Mouse (Mus musculus): Measurements from ENCODE around the gene Tcp10a.
"Not testable (repeated sequence)": the region's sequence is repeated elsewhere in the genome, so short reads cannot be mapped to it uniquely, and the experiment has no call there.

Gene Tcp10a

DNA sequence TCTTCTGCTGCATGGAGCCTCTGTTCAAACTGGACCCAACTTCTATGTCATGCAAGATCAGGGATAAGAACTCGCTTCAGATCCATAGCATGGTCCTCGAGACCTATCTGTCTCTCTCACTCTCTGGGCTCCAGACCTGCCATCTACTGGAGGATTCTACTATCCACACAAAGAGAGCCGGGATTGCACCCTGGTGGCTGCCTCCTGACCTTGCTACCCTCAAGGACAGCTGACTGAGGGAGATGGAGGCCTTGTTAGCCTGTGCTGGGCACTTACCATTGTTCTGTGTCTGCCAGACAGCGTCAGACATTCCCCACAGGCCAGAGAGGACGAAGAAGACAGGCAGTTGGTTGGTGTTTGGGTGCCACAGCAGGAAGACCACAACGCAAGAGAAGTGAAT is 45.0 kb downstream of the Tcp10a start:
- not testable (repeated sequence) for DNase-seq

DNA sequence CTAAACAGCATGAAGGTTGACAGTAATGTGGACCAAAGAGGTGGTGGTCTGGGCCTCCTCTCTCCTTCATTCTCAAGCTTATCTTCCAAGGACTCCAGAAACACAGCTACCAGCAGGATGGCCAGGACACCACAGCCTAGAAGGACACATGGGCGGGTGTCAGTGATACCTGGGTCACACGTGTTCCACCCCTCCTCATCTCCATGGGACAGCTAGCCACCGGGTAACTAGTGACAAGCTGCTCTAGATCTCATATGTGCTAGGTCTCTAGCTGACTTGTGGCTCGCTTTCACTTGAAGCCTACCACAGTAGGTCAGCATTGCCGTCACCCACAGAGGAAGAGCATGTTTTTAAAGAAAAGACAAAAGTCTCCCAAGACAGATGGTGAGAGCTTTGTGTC is 47.4 kb downstream of the Tcp10a start, which contains the start of gene Gm49630:
Gene Gm49630 (minus strand): TSS at position 101 of the 400 bp plus-strand sequence.
- DNase-seq: not testable (repeated sequence)

DNA sequence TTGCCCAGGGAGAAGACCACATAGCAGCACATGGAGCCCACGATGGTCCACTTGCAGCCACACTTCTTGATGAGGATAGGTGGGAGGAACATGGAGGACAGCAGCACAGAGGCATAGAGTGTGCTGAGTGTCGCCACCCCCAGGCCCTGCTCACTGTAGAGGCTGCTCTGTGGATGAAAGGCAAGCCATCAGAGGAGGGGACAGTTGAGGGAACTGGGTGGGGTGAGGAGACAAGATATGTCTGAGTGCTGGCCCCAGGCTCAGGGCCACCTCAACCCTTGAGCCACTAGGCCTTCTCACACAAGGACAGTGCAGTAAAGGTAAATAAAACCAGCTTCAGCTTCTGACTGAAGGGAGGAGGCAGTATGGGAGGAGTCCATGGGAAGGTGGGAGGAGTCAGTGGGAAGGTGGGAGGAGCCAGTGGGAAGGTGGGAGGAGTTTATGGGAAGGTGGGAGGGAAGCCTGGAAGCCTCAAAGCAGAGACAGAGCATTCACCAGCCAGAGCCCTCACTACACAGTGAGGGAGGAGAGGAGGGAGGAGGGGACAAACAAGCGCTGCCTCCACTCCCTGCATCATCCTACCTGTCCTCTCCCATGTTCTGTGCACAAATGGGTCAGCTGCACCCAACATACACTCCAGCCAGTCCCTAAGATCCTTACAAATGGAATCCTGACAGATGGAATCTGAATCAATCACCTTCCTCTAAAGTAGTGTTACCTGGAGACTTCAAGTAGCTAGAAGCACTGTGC is 52.7 kb downstream of the Tcp10a start:
- not testable (repeated sequence) for DNase-seq

DNA sequence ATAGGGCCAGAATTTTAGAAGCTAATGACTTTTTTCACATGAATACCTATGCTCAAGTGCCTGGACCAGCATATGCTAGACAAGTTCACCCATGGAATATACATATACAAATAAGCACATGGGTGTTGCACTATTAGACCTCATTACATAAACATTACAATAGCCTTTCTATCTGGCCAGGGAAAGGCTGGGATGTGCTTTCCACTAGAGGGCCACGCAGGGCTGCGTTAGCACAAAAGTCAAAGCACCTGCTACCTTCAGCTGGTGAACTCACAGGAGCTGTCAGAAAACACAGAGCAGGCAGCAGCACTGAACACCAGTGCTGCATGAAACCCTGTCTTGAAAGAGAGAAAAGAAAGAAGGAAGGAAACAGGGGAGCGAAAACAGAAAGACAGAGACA is 53.5 kb downstream of the Tcp10a start:
- not testable (repeated sequence) for DNase-seq

DNA sequence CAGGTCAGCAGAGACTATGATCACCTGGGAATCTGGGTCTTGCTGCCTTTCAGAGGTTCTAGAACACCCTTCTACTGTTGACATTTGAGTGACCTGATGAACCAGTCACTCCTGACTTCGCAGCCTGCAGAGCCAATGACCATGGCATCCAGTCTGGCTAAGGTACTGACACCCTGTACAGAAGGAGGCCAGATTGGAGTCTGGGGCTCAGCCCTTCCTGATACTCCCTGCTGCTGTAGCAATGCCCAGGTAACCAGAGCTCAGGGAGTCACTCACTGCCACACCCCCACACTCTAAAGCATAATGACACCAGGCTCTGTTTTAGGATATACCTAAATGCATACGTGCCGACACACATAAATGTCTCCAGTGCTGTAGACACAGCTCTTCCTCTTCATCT is 58.3 kb downstream of the Tcp10a start:
- DNase-seq: not testable (repeated sequence)

DNA sequence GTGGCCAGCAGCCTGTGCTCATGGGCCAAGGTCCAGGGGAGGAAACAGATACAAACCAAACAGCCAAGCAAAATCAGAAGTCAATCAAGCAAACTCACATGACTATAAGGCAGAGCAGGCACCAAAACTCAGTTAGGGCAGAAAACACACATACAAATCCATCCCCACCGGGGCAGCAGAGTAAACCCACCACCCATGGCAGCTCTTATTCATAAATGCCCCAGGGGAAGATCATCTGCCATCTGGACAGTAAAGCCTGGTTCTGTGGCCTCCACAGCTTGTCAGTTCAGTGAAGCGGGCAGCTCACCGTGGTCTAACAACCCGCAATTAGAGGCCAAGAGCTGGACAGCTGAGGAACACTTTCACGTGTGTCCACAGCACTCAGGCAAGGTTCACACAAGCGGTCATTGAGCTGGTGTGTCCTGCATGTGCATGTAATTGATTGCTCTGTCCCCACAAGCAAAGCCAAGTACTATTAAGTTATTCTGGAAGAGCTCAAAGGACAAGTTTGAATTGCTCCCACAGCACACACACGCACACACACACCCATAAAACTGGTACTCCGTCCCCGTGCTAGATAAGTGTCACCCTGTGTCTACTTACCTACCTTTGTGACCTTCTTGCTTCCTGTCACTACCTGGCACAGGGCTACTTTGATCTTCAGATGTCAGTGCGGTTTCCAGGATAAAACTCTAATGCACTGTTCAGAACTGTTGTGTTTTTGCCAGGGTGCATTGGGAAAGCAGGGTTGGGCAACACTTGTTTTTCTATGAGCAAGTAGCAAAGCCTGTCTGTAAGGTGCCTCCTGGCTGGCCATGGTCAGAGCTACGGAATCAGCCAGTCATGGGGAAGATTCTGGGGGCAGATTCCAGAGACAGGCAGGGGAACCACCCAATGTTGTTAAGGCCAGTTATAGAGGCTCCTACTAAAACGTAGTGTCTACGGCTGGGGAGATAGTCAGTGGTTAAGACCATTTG is 59.0 kb downstream of the Tcp10a start:
- DNase-seq: not testable (repeated sequence)

DNA sequence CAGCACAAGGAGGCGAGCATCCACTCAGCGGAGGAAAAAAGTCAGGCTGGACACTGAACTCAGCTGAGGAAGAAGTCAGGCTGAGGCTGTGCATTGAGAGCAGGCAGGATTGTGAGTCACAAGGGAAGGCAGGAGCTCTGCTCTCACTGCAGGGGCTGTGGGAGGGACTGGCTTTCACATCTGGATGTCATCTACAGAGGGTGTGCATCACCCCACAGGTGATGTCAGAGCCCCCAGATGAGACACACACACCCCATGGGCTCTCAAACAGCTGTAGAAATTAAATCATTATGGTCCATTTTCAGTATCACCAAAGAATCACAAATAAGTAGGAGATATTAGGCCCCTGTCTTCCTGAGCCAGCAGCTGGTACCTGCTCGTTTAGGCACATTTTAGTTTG is 60.9 kb downstream of the Tcp10a start, which contains the start of gene Unc93a2:
Gene Unc93a2 (minus strand): TSS at position 101 of the 400 bp plus-strand sequence.
- DNase-seq: not testable (repeated sequence)

DNA sequence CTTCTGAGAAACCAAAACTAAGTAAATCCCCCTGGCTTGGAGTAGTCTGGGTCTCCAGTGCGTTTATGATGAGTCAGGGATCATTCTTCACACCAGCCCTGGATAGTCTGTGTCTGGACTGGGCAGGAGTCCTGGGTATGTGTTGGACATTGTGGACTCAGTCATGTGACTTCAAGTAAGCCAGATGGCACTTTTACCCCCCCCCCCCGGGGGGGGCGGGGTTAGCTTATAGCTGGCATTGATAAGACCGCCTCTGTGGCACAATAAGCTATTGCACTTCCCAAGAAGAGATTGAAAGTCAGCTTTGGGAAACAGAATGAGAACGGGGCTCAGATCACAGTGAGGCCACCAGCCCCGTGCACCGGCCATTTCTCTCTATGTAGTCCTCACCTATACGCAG is 61.6 kb downstream of the Tcp10a start:
- not testable (repeated sequence) for DNase-seq

DNA sequence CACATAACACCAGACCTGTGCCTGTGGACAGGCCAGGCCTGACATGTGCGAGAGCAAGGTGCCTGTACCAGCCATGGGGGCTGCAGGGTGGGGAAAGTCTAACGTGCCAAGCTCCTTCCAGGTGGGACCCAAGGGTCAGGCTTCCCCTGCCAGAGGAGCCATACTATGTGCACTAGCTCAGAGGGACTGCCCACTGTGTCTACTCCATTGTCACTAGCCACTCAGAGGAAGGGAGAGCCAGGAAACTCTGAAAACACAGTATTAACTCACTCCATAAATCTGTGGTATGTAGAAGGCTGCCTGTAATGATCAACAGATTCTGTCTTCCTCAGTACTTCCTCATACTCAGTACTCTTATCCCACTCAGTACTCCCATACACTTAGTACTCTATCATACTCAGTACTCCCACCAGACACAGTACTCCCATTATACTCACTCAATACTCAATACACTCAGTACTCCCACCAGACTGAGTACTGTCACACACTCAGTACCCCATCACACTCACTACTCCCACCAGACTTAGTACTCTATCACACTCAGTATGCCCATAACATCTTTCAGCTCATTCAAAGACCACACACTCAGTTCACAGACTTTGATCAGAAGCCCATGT is 64.0 kb downstream of the Tcp10a start:
- not testable (repeated sequence) for DNase-seq

DNA sequence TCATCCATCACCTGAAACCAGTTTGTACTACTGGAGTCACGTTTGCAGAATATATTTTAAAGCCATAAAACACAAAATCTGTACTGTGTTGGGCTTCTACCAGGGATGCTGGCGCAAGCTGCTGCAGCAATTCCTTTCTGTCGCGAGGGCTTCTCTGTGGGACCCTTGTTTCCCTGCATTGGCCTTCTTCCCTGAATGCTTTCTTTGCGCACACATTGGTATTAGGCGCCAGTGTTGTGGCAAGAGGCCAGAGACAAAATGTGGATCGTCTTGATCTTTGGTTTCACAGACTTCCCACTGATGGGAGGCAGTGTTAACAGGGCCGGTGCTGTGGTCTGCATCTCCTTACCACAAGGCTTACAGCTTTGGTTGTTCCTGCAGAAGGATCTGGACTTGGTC is 64.5 kb downstream of the Tcp10a start:
- DNase-seq: not testable (repeated sequence)

DNA sequence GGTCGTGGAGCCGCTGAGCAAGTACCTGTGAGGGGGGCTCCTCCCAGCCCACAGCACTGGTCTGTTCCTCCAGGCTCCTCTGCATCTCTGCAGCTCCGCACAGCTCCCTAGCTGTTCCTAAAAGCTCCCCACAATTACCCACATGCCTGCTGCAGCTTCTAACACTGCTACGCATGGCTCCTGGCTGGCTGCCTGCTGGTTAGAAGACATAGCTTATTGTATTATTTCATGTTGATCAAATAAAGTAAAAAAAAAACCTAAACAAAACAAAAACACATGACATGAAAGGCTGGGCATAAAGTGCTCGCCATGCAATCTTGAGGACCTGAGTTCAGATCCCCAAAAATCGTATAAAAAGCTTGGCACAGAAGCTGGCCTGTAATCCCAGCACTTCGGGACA is 65.5 kb downstream of the Tcp10a start:
- DNase-seq: not testable (repeated sequence)

DNA sequence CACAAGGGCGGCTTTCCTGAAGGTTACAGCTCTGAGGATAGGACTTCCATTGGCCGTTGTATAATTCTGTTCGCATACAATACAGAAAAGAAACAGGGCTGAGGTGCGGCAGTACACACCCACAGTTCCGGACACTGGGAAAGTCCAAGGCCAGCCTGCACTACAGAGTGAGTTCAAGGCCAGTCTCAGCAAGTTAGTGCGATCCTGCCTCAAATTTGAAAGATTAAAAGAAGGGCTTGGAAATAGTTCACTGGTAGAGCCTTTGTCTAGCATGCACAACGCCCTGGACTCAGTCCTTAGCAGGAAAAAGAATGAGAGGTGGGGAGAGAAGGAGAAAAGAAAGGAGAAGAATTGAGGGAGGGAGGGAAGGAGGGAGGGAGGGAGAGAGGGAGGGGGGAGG is 70.7 kb downstream of the Tcp10a start:
- DNase-seq: not testable (repeated sequence)

All from right cerebral cortex, postnatal 25 days (tissue).